Mouse (Mus musculus): ENCODE data around the gene Tnfrsf19. TPM values are rescaled to one million over a fixed set of nuclear protein-coding genes. Genes with fewer than 3 reads are reported as not detected.

Gene Tnfrsf19
- total RNA-seq, 1 experiment from 2014 or later, result not detected

DNA sequence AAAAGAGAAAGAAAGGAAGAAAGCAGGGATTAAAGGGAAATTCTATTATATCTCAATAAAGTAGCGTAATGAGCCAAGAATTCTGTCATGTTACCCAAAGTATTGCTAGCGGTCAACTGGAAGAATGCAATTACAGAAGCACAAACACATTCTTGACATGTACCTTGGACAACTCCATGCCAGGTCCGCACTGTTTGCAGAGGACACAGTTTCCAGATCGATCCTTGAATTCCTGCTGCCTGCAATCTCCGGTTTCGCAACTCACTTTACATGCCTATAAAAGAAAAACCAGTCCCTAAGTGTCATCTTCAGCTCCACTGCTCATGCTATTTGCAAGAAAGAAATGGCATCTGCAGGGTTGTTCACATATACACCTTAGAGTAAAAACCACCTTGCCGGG is 22.3 kb downstream of the Tnfrsf19 start:
- ATAC-seq (replicated peaks; ENCODE audit: low read depth, poor library complexity, severe bottlenecking), result no peak

GRCm38 (mm10) chr14:61022383-61022782 is 23.9 kb downstream of the Tnfrsf19 start:
- ATAC-seq (replicated peaks; ENCODE audit: low read depth, poor library complexity, severe bottlenecking), result no peak

DNA sequence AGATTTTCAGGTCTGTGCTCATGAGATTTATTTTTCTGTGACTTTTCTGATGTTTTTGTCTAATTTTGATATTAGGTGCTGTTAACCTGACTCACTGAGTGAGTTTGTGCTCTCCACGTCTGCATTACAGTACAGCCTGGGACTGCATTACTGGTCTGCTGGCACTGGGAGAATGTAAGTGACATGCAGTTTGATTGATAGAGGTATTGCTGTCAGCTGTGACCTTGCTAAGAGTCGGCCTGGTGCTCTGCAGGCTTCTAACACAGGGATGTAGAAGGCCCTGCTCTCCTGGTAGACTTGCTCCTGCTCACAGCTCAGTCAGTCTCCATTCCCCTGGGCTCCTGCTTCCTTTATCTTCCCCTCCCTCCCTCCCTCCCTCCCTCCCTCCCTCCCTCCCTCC is 25.3 kb downstream of the Tnfrsf19 start:
- no peak for ATAC-seq (replicated peaks; ENCODE audit: low read depth, poor library complexity, severe bottlenecking)

GRCm38 (mm10) chr14:61019880-61020279 is 26.4 kb downstream of the Tnfrsf19 start:
- ATAC-seq (replicated peaks; ENCODE audit: low read depth, poor library complexity, severe bottlenecking), result no peak

DNA sequence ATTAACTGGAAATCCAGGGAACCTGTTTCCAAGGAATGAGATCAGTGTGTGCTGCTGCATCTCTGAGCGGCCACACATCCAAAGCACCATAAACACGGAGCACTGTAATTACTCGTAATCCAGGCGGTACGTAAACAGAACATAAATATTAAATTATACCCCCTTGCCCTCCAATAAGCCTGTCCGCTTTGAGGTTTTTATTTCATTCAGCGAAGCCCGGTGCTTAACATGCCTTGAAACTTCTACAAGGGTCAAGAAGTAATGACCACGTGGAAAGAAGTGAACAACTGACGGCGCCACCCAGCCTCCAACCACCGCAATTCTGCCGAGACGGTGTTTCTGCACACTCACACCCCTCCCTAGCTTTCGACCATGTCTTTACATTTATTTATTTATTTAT is 31.7 kb downstream of the Tnfrsf19 start:
- no peak for ATAC-seq (replicated peaks; ENCODE audit: low read depth, poor library complexity, severe bottlenecking)

DNA sequence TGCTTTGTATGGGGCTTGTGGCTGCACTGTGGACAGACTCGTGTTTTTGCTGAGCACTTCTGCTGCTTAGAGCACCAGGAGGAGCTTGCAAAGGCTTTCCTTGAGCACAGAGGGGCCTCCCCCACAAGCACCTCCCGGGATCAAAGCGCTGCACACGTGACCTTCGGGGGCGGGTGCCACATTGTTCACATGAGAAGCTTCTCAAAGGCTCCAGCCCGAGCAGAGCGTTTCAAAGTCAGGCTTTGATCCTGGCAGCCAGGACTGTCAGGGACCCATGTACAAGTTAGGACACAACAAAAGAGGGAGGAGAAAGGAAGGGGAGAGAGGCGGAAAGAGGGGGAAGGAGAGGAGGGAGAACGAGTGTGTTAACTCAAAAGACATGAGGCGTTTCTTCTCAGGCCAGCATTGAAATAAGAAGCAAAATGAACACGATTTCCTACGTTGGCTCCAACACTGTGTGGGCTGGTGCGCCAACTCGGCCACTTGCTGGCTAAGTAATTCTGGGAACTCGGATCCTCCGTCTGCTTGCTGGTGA is 33.8 kb downstream of the Tnfrsf19 start:
- peak; percentile 52; the same call in 1 of the 2 replicates for ATAC-seq (replicated peaks; ENCODE audit: low read depth, poor library complexity, severe bottlenecking)

DNA sequence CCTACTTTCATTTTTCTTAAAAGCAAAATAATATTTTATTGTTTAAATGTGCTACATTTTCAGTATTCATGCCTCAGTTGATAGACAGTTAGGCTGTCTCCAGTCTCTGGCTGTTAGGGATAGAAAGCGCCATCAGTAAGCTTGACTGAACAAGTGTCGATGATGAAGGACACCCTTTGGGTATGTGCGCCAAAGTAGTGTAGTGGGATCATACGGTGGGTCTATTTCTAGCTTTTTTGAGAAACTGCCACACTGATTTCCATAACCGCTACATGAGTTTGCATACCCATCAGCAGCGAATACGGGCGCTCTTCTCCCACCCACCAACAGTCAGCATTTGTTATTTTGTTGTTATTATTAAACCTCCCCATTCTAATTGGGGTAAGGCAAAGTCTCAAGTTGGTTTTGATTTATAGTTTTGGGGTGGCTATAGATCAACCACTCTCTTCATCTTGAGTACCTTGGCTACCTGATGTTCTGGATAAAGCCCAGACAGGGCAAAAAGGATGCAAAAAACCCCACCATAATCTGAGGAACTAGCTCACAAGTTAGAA is 34.6 kb downstream of the Tnfrsf19 start:
- ATAC-seq (replicated peaks; ENCODE audit: low read depth, poor library complexity, severe bottlenecking), result no peak

- ATAC-seq (replicated peaks; ENCODE audit: low read depth, poor library complexity, severe bottlenecking), result no peak
Measured at GRCm38 (mm10) chr14:61005127-61005837, 41.0 kb downstream of the Tnfrsf19 start.

- no peak for ATAC-seq (replicated peaks; ENCODE audit: low read depth, poor library complexity, severe bottlenecking)
Measured at GRCm38 (mm10) chr14:61003676-61004075, 42.6 kb downstream of the Tnfrsf19 start.

GRCm38 (mm10) chr14:61000072-61000471 is 46.2 kb downstream of the Tnfrsf19 start:
- no peak for ATAC-seq (replicated peaks; ENCODE audit: low read depth, poor library complexity, severe bottlenecking)

DNA sequence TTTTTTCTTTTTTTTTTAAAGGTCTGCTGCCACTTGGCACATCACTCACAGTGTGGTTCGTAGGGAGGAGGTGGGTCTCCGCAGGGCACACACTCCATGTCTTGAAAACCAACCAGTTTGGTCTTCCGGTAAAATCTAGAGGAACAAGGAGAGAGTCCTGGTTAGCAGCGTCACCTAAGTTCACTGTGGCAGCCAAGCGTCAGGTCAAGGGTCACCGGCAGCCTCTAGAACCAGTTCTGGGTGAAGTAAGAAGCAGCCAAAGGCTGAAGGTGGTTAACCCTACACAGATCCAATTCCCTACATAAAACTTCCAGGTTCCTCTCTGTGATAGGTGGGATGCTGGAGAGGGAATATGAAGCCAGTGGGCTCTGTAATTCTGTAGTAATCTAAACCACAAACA is 49.7 kb downstream of the Tnfrsf19 start:
- ATAC-seq (replicated peaks; ENCODE audit: low read depth, poor library complexity, severe bottlenecking), result no peak

DNA sequence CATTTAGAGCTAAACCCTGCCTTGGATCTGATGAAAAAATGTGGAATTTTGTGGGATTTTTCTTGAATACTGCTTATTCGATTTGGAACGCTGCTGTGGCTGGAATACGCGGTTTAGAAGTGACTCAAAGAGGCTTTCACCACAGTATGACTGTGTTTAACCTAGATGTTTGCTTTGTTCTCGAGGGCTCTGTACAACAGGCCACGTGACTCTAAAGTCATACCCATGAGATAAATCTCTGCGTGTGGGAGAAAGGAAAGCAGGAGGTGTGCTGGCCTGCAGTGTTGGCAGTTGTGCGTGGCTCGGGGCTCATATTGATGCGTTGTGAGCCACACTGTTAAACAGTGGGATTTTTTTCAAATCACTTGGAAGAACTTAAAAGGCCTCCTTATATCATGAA is 52.8 kb downstream of the Tnfrsf19 start:
- no peak for ATAC-seq (replicated peaks; ENCODE audit: low read depth, poor library complexity, severe bottlenecking)

DNA sequence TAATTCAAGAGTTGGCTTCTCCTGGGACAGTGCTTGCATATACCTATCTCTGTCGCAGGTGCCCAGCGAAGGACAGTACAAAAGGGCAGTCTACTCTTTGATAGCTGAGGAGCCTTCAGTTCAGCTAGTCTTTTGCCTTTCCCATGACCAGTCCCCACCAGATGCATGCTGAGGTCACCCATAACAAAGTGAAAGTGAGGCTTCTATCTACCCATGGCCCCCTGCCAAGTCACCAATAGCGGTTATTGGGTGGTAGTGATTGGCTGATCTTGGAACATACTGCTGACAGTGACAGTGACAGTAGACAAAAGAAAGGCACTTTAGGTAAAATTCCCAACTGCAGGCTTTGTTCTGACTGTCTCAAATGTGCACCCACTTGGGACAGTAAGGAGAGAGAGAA is 53.2 kb downstream of the Tnfrsf19 start:
- no peak for ATAC-seq (replicated peaks; ENCODE audit: low read depth, poor library complexity, severe bottlenecking)

DNA sequence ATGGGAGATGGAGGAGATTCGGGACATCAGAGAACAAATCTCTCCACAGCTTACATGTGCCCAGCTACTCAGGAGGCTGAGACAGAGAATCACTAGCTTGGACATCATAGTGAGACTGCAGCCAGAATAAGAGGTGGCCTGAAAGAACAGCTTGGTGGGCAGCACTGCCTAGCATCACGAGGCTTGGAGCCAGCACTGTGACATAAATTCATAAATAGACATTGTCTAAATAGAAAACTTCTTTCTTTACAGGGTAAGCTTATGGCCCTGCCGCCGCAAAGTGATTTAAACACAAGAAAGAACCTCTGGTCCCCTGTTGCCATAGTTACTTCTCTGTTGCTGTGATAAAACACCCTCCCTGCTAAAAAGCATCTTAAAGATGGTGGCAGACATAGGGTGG is 54.1 kb downstream of the Tnfrsf19 start:
- no peak for ATAC-seq (replicated peaks; ENCODE audit: low read depth, poor library complexity, severe bottlenecking)

GRCm38 (mm10) chr14:60988228-60988627 is 58.1 kb downstream of the Tnfrsf19 start:
- ATAC-seq (replicated peaks; ENCODE audit: low read depth, poor library complexity, severe bottlenecking), result 0 out of 2 replicates have a peak, but pooled peaks have one; percentile 25

GRCm38 (mm10) chr14:60986926-60987325 is 59.4 kb downstream of the Tnfrsf19 start:
- ATAC-seq (replicated peaks; ENCODE audit: low read depth, poor library complexity, severe bottlenecking), result no peak

DNA sequence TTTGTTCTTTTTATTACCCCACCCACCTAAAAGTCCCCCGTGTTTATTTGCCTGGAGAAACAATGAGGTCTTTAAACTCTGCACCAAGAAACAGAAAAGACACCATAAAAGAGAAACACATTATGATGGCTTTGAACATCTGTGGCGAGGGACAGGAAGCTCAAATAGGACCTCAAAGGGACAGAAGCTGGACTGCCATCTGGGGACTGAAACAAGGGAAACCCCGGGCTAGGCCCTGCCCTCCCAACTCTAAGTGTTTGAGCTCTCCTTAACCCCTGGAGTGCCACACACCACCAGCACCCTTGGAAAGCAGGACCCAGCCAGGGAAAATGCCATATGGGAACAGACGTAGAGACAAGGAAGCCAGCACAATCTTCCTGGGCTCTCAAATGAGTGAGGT is 61.2 kb downstream of the Tnfrsf19 start:
- ATAC-seq (replicated peaks; ENCODE audit: low read depth, poor library complexity, severe bottlenecking), result no peak

GRCm38 (mm10) chr14:60984266-60984665 is 62.0 kb downstream of the Tnfrsf19 start:
- no peak for ATAC-seq (replicated peaks; ENCODE audit: low read depth, poor library complexity, severe bottlenecking)

DNA sequence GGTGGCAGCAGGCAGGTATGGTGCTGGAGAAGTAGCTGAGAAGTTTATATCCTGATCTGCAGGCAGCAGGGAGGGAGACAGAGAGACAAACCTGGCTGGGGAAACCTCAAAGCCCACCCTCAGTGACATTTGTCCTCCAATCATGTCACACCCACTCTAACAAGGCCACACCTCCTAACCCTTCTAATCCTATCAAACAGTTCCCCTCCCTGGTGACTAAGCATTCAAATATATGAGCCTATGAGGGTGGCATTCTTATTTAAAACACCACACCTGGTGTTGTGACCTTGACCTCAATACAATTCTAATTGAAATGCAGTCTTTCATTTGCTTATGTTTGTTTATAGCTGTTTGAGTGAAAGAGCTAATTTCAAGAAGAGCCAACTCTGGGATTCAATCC is 64.2 kb downstream of the Tnfrsf19 start:
- ATAC-seq (replicated peaks; ENCODE audit: low read depth, poor library complexity, severe bottlenecking), result no peak

DNA sequence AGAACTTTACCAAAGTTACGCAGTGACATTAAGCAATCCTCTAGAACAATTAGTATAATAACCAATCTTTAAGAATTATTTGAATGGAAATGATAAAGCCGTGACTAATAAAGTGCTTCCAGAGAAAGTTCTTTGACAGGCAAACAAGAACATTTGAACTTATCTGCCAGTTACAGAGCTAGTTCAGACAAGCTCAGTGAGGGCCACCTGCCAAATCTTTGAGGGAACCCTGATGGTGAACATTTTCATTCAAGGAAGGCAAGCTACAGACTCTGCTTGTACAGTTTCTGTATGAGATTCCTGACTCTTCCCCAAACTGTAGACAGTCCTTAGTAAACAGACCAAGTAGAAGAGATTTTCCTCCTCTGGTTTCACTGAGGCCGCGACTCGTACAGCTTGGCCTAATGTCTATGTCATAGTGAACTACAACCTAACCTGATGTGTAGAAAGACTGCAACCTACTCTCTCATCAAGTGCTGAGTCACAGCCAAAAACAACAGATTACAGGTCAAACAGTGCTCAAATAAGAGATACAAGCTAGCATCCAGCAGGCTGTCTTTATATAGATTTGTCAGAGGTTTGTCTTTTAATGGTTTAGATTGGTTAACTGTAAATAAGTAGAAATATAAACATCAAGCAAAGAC is 65.9 kb downstream of the Tnfrsf19 start:
- no peak for ATAC-seq (replicated peaks; ENCODE audit: low read depth, poor library complexity, severe bottlenecking)

DNA sequence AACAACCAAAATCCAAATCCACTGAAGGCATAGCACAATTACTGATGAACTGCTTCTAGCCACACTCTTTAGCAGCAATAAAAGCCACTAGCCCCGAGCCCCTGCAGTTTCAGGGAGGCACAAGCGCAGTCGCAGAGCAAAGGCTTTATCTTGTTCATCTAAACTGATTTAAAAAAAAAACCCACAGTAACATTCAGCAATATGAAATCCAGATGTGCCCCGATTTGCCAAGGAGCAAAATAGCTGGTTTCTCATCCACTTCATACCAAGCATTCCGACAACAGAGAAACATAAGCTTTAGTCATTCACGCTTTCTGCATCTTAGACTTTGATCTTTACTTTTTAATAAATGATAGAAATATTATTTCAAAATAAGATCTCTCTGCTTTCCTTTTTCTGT is 68.2 kb downstream of the Tnfrsf19 start:
- ATAC-seq (replicated peaks; ENCODE audit: low read depth, poor library complexity, severe bottlenecking), result no peak
